Mouse (Mus musculus): ENCODE measurements around the gene Rapgef5.

Rapgef5 gene

DNA sequence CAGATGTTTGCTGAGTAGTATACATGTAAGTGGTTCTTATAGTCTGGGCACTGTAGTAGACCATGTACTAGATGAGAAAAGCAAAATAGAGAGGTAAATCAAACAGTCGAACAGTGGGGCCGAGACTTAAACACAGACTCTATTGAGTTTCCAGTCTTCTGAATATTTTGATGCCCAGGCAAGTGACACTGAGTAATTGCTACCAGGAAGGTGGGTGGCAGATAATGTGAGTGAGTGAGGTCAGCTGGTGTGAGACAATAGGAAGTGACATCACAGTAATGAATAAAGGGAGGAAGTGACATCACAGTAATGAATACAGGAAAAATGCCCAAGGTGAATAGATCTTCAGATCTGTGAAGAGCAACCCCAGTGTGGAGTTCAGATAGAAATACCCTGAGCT, at the start of gene Rapgef5:
Rapgef5 (plus strand) TSS at position 301 of the 400 bp plus-strand sequence.
- CTCF ChIA-PET: no interaction called here

DNA sequence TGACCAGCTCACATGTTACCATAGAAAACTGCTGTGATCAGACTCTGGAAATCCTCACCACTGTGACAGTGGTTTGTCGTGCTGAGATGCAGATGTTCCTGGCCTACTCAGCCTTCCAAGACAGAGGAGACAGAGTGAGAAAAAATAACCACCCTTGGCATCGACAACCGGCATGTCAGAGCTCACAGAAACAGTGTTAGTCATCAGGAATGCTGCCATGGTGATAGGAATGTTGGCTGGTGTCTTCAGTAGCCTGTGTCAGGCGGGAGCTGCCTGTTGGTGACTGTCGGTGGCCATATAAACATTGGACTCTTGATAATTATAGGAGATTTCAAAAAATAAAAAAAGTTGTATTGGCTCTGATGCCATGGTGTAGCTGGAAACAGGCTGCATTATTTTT, 48.0 kb upstream of the Rapgef5 start:
- CTCF ChIA-PET: no interaction called here

DNA sequence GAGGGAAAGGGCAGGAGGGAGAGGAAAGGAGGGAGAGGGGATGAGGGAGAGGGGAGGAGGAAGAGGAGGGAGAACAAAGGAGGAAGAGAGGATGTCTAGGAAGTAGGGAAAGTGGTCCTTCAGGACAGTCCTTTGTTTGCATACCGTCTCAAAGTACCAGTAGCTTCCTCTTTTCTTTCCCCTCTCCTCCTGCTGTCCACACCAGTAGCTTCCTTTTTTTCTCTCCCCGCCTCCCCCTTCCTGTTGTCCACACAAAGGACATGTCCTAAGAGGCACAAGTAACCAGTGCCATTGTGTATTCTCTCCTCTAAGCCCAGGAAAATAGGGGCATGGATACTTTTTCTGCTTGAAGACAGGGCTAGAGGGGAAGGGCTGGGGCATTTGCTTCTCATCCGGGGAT, 37.3 kb upstream of the Rapgef5 start:
- CTCF ChIA-PET: no interaction called here

DNA sequence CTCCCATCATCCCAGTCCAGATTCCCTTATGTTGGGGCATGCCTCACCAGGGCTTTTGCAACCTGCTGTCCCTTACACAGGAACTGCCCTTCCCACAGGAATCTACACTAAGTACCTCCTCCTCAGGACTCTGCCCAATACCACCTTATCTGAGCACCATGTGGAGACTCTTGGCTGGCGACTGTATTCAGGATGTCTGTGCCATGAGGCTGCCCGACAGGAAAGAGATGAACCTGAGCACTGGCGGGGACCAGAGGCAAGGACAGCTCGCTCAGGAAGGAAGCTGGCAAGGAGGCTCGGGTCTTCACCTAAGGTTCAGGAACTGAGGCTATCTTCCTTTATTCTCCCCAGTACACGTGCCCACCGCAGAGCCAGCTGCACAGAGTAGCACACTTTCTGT, 36.6 kb upstream of the Rapgef5 start:
- CTCF ChIA-PET: no interaction called here

DNA sequence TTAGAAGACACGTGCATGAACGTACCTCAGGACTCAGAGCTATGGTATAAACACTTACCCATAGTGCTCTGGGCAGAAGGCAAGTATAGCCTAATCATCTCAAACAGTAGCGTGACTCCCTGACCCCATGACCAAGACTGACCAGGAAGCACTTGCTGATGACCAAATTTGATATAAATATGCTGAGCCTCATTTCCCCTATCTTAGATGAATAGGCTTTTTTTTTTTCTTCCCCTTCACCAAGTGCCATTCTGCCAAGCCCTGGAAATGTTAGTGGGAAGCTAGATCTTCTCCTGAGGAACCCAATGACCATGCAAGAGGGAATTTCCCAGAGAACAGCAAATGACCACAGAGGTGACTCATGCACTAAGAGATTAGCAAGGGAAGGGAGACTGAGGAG, 35.3 kb upstream of the Rapgef5 start:
- CTCF ChIA-PET: no interaction called here

DNA sequence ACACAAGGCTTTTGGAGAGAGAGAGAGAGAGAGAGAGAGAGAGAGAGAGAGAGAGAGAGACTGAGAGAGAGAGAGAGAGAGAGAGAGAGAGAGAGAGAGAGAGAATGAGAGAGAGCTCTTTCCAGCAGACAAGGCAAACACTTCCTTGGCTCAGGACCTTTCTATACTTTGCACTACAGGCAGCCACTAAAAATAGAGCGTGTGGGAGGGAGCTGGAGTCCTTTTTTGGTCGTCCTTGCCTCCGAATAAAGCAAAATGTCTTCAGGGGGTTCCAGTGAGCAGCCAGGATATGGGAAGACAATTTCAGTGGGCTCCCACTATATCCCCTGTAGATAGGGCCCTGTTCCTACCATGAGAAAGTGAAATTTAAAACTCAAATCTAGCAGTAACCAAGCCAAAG, 33.6 kb upstream of the Rapgef5 start:
- CTCF ChIA-PET: no interaction called here

DNA sequence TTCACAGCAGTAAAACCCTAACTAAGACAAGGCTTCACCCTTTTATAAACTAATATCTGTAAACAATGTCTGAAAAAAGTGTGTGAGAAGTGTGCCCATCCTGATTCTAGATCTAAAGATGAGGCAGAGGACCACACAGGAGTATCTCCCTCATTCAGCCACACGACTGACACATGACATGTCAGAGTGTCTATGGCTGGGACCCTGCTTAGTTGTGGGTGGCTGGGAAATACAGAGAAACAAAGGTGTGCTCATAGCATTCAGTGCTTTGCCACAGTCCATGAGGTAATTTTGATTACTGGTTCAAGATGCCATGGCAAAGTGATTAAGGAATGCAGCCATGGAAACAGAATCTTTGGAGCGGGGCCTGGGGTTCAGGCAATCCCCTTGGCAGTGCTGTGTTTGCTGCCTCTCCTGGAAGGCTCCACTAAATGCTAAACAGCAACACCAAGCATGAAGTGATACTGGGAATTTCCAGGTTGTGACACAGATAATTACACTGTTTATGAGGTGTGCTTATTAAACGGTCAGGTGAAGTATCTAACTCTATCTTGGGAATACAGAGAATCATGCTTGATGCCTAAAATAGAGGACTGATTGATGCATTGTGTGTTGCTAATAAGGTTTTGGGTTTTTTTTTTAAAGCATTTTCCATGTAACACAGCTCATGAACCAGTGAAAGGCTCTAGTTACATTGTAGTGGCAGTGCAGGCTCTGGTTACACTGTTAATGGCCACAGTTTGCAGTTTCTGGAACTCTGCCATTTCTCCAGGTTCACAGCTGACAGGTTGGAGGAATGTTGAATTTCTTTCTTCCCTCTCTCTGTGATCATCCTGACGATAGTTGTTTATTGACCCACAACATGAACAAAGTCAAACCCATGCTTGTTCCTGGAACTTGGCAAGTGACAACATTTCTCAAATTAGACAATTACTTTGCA, 29.9 kb upstream of the Rapgef5 start:
- CTCF ChIA-PET: no interaction called here

DNA sequence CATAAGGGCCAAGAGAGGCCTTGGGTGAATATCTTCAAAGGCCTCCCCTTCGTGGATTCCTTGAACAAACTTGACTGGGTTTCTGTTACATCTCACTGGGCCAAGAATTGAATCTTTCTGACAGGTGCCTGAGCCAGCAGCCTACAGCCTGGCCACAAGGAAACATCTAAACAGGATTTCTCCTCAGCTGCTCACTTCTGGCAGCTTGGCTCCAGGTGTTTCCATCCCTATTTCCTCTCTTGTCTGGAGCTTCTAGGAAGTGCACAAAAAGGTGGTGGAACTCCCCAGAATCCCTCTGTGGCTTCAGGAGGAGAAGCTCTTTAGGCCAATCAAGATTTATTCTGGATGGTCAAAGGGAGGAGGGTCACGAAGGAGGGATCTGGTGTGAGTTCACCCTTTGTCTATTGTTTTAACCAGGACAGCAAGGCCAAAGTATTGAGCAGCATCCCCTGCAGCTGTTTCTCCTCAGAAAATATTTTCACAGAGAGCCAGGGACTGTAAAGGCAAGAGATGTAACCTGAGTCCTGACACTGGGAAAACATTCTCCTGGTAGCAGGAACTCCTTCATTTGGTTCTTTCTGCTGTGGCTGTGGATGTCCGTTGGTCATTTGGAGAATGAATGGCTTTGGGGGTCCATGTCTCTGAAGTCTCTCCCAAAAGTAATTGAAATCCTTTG, 19.6 kb upstream of the Rapgef5 start:
- CTCF ChIA-PET: no interaction called here

DNA sequence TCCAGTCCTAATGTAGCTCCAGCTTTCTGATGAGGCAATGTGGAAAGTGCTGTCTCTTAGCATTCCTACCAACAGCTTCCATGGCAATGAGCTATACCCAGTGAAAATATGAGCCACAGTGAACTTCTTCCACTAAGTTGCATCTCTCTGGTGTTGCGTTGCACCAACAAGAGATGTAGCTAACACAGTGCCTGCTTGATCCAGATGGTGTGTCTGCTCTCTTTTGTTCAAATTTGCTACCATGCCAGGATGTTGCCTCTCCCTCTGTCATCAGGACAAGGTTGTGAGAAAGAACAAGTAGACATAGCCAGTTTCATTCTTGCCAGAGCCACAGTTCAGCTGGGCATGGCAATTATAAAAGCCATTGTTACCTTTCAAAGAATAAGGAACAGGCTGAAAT, 18.9 kb upstream of the Rapgef5 start:
- CTCF ChIA-PET: no interaction called here

DNA sequence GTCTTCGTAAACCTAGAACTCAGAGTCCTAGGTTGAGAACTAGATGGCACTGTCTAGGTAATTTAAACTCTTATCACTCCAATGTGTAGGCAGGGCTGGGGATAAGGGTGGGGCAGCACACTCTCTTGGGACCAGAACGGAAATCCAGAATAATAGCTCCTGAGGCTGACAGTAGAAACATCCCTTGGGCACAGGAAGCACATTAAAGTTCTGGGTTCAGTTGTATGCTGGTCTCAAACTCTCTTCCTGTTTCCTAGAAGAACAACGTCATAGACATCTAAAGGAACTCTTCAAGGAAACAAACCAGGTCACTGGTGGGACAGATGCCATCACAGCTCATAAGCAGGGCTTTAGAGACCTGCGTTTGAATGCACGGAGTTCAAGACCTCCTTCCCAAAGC, 17.0 kb upstream of the Rapgef5 start:
- CTCF ChIA-PET: no interaction called here

DNA sequence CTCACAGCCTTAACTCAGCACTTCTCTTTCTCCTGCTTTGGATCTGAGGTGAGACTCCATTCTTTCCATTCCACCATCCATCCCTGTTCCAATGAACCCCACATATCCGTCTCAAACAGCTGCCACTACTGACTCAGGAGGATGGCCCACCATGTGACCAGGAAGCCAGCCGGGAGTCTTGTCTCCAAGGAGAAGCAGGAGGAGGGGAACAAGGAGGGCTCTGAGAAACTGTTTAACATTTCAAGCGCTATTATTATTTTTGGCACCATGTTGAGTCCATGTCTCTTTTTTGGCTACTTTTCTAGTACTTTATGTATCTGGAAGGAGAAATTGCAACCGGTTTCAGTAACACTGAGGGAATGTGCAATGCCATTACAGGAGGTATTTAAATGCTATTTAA, 15.1 kb upstream of the Rapgef5 start:
- CTCF ChIA-PET: no interaction called here

DNA sequence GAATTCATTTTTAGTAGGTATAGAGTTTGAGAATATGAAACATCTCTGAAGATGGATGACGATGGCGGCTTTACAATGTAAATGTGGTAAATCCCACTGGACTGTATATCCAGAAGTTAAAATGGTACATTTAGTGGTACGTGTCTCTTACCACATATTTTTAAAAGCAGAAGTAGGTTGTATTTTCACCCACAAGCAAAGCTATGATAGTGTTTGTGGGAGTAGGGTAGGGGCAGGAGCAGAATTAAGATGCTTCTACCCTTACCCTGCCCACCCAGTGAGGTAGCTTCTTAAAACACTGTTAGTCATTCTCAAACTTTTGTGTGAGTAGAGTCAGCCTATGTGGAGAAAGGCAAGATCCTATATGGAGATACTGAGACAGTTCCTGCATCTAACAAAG, 13.4 kb upstream of the Rapgef5 start:
- CTCF ChIA-PET: no interaction called here

DNA sequence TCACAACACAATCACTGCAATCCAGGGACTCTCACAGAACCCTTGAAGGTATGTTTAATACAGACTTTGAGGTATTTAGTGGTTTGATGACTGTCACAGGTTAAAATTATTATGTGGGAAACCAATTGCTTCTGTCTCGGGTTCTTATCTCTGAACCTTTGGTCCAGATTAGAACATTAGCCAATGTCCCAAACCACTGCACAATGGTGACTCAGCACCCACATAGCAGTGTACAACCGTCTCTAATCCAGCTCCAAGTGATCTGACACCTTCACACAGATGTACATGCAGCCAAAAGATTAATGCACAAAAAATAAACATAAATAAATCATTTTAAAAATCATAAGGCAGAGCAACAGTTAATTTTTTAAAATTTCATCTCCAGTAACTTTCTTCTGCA, 11.1 kb upstream of the Rapgef5 start:
- CTCF ChIA-PET: no interaction called here

DNA sequence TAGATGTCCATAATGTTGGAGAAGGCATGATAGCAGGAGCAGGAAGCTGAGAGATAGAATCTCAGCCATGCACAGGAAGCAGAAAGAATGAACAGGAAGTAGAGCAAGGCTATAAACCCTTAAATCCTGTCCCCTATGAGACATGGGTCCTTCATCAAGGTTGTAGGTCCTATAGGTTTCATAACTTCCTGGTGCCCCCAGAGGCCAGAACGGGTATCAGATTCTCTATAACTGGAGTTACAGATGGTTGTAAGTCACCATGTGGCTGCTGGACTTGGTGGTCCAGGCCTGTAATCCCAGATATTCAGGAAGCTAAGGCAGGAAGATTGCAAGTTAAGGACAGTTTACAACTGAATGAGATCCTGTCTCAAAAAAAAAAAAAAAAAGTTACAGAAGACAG, 8.5 kb upstream of the Rapgef5 start:
- CTCF ChIA-PET: interaction anchor here (0.6 kb wide), 1 partner anchor 158 kb away, joined by 3 read pairs; no protein-coding TSS in a partner anchor

DNA sequence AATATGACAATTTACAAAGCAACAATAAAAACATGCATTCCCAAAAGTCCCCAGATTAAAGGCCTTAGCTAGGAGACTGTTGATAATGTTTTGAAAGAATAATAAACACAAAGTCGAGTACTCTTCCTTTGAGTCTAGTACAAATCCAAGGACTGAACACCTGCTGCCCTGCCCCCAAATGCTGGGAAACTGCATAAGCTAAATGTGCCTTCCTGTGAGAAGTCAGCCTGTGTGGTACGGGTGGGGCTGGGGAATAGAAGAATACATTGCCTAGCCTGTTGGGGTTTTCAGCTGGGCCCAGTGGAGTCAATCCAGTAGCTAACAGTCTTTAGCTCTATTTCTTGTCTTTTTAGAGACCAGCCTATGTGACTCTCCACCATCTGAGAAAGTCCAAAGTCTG, 6.4 kb upstream of the Rapgef5 start:
- CTCF ChIA-PET: no interaction called here

DNA sequence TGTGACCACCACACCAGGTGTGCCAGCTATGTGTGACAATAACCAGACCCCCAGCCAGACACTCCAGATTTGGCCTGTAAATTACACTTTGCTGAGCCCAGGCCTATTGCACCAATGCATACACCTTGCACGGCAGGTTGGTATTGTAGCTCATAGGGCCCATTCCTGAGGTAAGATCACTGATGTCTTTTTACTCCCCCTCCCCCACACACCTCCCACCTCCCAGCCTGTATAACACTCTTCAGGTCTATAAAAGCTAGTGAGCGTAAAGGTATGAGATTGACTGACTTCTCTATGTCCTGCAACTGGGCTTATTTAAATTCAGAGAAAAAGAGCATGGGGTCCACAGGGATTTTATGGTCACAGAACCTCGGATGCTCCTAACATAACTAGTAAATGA, 3.8 kb upstream of the Rapgef5 start:
- CTCF ChIA-PET: no interaction called here

DNA sequence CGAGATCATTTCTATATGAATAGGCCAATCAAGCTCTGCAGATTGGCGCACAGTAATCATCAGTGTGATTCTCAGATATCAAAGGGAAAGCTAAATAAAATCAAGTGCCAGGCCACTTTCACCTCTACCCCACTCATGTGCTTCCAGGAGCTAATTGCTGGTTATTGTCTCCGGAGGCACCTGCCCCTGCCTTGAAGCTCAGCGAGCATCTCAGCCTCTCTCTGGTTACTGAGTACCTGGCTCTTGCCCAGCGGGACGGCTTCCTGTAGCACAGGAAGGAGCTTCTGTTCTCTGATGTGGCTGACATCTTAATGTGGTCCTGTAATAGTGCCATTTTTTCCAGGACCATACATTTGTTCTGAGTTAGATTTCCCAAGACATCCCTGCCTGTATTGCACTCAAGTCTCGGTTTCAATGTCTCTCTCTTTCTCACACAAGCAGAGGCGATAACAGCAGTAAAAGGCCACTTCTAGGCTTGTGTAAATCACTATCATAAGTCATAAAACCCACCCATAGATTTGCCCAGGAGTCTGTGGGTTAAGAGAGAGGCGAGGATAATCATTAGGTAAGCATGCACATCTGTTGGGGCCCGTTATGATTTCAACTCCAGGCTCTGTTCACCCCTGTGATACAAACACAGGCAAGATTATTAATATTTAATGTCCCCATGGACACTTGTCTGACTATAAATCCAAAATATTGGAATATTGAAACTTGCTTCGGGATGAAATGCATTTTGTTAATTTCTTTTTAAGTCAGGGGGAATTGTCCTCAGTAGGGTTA, 2.9 kb upstream of the Rapgef5 start:
- CTCF ChIA-PET: interaction anchor here (0.6 kb wide), 1 partner anchor 73 kb away, joined by 40 read pairs; no protein-coding TSS in a partner anchor

DNA sequence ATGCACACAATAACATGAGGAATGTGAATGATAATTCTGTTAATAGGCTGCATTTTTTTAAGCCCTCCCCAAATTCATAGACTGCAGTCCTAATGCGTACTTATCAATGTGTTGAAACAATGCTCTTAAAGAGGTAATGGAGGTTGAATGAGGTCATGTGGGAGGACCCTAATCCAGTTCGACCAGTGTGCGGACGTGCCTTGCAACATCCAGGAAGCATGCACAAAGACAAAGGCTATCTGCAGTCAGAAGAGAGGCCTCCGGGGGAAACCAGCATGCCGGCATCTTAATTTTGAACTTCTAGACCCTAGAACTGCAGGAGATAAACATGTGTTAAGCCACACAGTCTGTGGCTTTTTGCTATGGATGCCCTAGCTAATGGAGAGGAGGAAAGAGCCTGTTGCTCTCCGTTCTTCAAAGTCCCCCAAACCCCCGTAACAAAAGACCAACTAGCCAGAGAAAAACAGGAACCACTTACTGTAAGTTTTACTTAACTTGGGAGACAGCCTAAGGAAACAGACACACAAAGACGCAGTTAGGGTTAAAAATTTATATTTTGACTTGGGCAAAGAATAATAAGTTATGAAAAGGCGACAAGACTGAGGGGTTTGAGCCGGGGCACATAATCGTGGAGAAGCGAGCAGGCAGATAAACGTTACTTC, 1.1 kb downstream of the Rapgef5 start:
- CTCF ChIA-PET: no interaction called here

DNA sequence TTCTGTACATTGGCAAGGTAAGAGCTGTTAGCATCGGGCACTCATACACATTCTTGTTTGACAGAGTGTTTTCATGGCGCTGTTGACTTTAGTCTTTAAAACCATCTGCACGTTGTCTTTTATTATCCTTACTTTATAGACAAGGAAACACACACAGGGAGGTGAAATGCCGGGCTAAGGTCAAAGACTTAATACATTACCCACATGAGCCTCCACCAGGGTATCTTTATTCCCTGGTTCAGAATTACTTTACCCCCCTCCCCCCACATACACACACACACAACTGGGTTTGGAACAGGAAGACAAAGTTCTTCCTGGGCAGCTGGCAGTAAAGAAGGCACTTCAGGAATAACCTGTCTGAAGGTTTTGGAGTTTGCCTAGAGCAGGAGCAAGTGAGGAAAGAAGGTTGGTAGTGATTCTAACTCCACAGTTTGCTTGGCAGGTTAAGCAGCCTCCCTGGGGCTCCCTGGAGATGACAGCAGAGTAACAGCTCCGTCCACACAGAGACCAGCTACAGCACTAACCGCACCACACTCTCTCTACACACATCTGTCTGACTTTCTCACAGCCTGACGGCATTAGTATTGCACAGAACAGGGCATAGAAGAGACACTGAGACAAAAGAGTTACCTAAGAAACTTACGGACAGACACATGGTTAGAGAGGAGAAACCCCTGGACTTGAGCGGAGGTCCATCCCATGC, 8.2 kb downstream of the Rapgef5 start:
- CTCF ChIA-PET: no interaction called here

DNA sequence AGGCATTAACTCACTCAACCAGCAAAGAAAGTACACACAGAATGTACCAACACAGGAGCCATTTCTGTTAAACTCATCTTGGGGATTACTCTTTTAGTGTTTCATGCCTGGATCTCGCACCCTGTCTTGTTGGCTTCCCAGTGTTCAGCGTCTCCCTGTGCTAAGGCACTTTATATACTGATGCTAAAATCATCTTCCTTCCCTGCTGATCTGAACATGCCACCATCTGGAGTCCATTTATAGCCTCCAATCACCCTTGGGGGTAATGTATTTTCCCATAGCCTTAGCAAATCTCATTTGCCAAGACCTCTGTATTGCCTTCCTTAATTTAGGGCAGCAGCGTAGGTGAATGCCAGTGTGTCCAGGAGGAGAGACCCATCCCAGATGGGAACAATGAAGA, 11.6 kb downstream of the Rapgef5 start:
- CTCF ChIA-PET: no interaction called here

DNA sequence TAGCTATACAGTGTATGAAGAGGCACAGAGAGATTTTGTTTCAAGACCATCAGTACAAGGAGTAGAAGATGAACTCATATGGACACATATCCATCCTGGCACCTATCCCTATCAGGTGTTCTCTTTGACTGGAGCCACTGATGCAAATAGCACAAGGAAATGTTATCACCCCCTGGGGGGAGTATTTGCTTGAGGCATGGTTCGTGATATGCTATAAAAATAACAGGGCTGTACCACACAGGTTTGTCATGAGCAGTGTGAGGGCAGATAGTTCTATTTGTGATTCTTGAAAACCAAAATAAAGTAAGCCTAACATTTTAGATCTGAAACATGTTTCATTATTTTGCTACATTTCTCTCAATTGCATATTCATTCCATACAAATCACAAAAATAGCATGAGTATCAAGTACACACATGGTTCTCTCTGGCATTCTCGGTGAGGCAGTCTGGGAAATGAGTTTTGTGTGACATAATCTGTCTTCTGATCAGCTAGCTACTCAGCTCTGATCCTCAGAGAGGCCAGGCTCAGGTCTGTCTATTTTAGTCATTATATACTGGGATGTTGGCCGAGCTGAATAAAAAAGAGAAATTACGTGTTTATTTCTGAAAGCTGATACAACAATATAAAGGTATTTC, 12.3 kb downstream of the Rapgef5 start:
- CTCF ChIA-PET: interaction anchor here (0.6 kb wide), 1 partner anchor 91 kb away, joined by 8 read pairs; no protein-coding TSS in a partner anchor

Data from spleen, embryonic (tissue).